Mouse (Mus musculus): ENCODE measurements at regions not wholly inside any gene's neighbourhood (a gene's known extent, or its start where the extent isn't known, plus 50 kb on each side); places are given as distances from the start of the nearest gene placed in this dataset.

DNA sequence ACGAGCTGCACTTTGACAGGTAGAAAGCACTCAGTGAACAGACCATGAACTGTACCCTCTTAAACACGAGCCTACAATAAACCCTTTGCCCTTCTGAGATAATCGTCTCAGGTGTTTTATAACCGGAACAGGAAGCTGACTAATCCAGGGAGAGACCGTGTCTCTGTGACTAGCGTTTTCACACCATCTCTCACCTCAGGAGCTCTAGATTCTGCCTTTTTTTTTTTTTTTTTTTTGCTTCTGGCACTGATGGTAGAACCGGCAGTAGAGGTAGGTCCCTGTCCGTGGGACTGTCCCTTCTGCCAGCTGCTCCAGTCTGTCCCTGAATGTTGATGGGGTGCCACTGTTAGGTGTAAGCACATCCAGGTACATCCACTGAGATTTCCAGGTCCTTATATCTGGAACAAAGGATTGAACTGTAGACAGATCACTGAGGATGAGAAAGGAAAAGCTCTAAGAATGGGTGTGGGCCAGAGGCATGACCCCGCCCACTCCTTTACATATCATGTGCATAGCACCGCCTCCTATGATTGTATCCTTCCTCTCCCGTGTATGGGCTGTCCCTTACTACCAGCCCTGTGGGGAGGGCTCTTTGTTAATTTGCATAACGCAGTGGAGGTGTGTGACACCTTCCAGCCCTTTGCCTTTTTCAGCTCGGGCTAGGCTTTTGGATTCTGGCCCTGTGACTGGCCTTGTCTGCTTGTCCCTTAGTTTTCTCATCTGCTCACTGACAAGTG, 70.7 kb upstream of the Lrpap1 start:
- no peaks in the 10 kb centered on the region for H3K36me3 ChIP-seq (ENCODE audit: control insufficient read depth in 1 of 2, insufficient read depth in 2 of 2, low read length in 2 of 2)
- H3K9me3 ChIP-seq (replicated peaks; ENCODE audit: insufficient read depth, low read length): no peaks in the 10 kb centered on the region
- H3K79me2 ChIP-seq (ENCODE audit: control insufficient read depth, insufficient read depth, low read length, poor library complexity): no peaks in the 10 kb centered on the region
- no peak for DNase-seq (ENCODE audit: low read depth, low spot score)
- no peak for TF ChIP-seq MXI1 (IDR thresholded peaks at IDR 0.05; ENCODE audit: low read depth, low read length)
- no peak for TF ChIP-seq POLR2AphosphoS5 (IDR thresholded peaks at IDR 0.05; ENCODE audit: borderline replicate concordance, low read depth, low read length)
- no peak for TF ChIP-seq MYC (IDR thresholded peaks at IDR 0.05; ENCODE audit: low read depth, low read length)
- no peak overlapping the region for H3K27ac ChIP-seq (ENCODE audit: control insufficient read depth, low read depth, low read length)
- H3K9ac ChIP-seq (ENCODE audit: control insufficient read depth, low read depth, low read length, poor library complexity, severe bottlenecking): no peak overlapping the region
- no peaks in the 10 kb centered on the region for H3K27me3 ChIP-seq (ENCODE audit: control insufficient read depth in 1 of 2, insufficient read depth in 2 of 2, low read length in 2 of 2)
- H3K4me3 ChIP-seq (ENCODE audit: control insufficient read depth in 1 of 2, insufficient read depth in 1 of 2, low read depth in 2 of 2, low read length in 2 of 2): no peak overlapping the region
- H3K4me1 ChIP-seq (ENCODE audit: control insufficient read depth in 1 of 2, insufficient read depth in 2 of 2, low read length in 2 of 2): no peaks in the 10 kb centered on the region

DNA sequence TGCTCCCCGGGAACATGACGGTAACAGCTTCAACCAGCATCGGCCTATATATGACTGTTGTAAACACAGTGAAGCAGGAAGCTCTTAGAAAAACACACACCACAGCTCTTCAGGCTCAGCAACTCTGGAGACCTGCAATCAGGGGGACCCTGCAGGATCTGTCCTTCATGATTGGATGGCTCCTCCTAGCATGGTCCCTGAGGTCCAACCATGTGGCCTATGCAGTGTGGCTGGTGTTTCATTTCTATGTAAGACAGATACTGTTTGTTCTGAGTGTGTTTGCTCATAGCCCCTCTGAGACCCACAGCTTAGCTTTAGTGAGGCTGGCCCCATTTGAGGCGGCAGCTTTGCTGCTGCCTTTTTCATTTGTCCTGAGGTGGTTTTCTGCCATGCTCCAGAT, 68.8 kb upstream of the Lrpap1 start:
- Histone ChIP-seq H3K9ac (ENCODE audit: control insufficient read depth, low read depth, low read length, poor library complexity, severe bottlenecking) (no peak overlapping the region), H3K9me3 (replicated peaks; ENCODE audit: insufficient read depth, low read length) (no peaks in the 10 kb centered on the region), H3K4me3 (ENCODE audit: control insufficient read depth in 1 of 2, insufficient read depth in 1 of 2, low read depth in 2 of 2, low read length in 2 of 2) (no peak overlapping the region), H3K79me2 (ENCODE audit: control insufficient read depth, insufficient read depth, low read length, poor library complexity) (no peaks in the 10 kb centered on the region), H3K27ac (ENCODE audit: control insufficient read depth, low read depth, low read length) (no peak overlapping the region), H3K27me3 (ENCODE audit: control insufficient read depth in 1 of 2, insufficient read depth in 2 of 2, low read length in 2 of 2) (no peaks in the 10 kb centered on the region), H3K4me1 (ENCODE audit: control insufficient read depth in 1 of 2, insufficient read depth in 2 of 2, low read length in 2 of 2) (no peaks in the 10 kb centered on the region), H3K36me3 (ENCODE audit: control insufficient read depth in 1 of 2, insufficient read depth in 2 of 2, low read length in 2 of 2) (no peaks in the 10 kb centered on the region)
- TF ChIP-seq MYB (IDR thresholded peaks at IDR 0.05; ENCODE audit: low read depth, low read length) (no peak), MEF2A (IDR thresholded peaks at IDR 0.05; ENCODE audit: extremely low read depth, insufficient replicate concordance, low read depth, low read length, poor library complexity, severe bottlenecking) (no peak), ZMIZ1 (IDR thresholded peaks at IDR 0.05; ENCODE audit: low read depth, low read length) (no peak), ZNF384 (IDR thresholded peaks at IDR 0.05; ENCODE audit: low read depth, low read length) (no peak), TAL1 (IDR thresholded peaks at IDR 0.05; ENCODE audit: low read length) (no peak), GABPA (IDR thresholded peaks at IDR 0.05; ENCODE audit: low read depth, low read length) (no peak), MAX (IDR thresholded peaks at IDR 0.05; ENCODE audit: low read length) (no peak), MAFK (IDR thresholded peaks at IDR 0.05; ENCODE audit: borderline replicate concordance, low read depth, low read length) (no peak), USF1 (IDR thresholded peaks at IDR 0.05; ENCODE audit: low read depth, low read length) (no peak), POLR2A (IDR thresholded peaks at IDR 0.05; ENCODE audit: control insufficient read depth in 1 of 2, insufficient read depth in 1 of 2, low read depth in 1 of 2, low read length in 2 of 2, poor library complexity in 1 of 2) (no peak), POLR2AphosphoS2 (IDR thresholded peaks at IDR 0.05; ENCODE audit: low read length) (no peak), POLR2AphosphoS5 (IDR thresholded peaks at IDR 0.05; ENCODE audit: borderline replicate concordance, low read depth, low read length) (no peak), KAT2A (conservative IDR thresholded peaks at IDR 0.05; ENCODE audit: low read depth, low read length) (no peak)
- no peak for DNase-seq (ENCODE audit: low read depth, low spot score)

All from MEL (cell line).